Mouse (Mus musculus) erythroblast, embryonic 14.5 days (primary cell): ENCODE results near the gene D2hgdh.

Experiments
- GATA1 ChIP-seq: IDR thresholded peaks from 2 replicates; pipeline ENCODE4 v1.6.1; 2012; ENCODE audit warnings: low read length, inconsistent platforms, mixed read lengths
- TAL1 ChIP-seq: IDR thresholded peaks from 3 replicates; pipeline ENCODE4 v1.6.1; 2012; ENCODE audit warnings: low read length, inconsistent platforms, mixed read lengths

DNA sequence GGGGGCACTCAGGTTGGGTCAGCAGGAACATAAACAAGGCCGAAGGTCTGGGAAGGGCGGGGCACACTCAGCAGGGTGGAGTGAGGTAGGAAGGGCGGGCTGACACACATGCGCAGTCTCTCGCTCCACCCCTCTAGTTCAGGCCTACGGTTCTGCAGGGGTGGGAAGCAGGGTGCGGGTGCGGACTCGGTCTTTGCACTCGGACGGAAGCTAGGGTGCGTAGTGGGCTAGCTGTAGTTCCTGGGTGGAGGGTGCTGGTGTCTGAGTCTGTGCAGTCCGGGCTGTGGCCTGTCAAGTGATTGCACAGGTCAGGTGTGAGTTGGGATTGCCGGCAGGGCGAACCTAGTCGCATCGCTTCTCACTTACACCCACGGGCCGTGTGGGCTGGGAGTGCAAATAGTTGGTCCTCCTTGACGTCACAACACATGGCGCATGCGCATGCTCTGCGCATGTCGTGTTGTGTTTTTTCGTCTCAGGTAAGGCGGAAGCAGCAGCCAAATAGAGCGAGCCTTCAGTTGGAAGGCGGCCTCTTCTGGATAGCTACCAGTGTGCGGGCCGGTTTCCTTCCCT, 481 bp downstream of the D2hgdh start:
- TF ChIP-seq TAL1 (no peak), GATA1 (no peak)
